Mouse (Mus musculus): ENCODE measurements at regions not wholly inside any gene's neighbourhood (a gene's known extent, or its start where the extent isn't known, plus 50 kb on each side); places are given as distances from the start of the nearest gene placed in this dataset.

DNA sequence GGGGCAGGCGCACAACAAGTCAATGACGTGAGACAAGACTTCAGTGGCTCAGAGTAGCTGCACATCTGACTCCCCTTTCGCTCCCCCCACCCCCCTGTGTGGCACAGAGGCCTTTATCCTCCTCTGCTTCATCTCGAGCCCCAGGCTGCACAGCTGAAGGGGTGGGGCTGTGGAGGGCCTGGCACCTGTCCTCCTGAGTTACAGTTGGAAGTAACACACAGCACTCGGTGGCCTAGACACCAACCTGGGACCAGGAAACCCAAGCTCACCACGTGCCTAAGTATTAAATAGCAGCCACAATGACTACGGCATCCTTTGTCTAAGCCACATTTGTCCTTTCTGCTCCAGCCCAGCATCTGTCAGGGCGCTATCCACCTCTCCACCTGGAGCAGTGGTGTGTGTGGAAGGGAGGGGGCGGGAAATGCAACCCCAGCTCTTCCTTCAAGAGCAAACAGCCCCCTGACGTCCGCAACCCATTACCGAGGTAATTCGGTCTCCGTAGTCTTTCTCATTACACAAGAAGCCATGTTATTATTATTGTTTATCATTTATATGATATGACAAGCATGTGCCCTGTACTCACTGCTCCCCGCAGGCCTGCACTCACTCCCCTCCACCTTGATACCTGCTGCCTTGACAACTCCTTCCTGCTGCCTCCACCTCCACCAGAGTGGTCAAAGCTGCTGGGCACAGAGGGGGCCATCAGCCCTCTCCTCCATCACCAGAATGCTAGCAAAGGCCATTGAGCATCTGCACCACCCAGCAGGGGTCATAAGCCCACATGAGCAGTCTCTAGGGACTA, 73.7 kb upstream of the Igsf21 start:
- DNase-seq (ENCODE audit: low spot score): no peak

DNA sequence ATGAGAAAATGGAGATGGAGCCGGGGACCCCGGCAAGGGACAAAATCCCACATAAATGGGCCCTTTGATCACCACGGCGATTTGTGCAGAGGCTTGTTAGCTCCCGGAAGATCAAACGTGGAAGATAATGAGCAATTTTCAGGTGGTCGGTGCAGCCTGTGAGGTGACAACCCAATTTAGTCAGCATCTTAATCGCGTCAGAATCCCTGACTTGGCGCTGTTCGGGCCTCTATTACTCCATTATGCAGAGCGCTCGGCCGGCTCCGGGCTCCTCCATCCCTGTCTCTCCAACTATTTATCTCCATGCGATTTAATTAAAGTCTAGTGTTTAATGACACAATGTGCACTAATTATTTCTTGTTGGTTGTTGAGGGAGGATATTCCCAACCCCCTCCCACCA, 66.1 kb upstream of the Igsf21 start:
- no peak for DNase-seq (ENCODE audit: low spot score)

DNA sequence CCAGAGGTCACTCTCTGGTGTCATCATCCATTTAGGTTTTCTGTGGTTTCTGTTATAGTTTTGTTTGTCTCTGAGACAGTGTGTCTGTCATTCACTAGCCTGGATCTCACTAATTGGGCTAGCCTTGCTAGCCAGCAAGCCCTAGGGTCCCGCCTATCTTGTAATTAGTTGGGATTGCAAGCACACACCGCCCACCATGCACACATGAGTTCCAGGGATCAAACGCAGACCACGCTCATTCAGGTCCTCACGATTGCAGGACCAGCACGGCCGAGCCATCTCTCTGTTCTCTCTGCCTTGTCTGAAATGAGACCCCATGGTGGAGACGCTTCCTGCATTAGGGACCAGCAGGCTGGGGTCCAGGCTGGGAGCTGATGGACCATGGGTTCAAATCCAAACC, 60.9 kb upstream of the Igsf21 start:
- DNase-seq (ENCODE audit: low spot score): no peak

DNA sequence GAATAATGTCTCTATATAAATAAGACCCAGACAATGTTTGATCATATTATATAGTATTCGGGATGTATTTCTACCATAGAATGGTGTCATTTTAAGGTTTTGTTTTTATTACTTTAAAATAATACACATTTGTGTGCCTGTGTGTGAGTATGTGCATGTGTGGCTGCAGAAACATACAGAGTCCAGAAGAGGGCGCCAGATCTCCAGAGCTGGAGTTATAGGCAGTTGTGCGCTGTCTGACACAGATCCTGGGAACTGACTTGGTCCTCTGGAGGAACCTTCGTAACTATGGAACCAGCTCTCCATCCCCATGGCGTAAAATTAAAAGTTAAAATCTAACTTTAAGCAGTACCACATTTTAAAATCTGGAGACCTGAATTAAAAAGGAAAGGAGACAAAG, 58.4 kb upstream of the Igsf21 start:
- no peak for DNase-seq (ENCODE audit: low spot score)

DNA sequence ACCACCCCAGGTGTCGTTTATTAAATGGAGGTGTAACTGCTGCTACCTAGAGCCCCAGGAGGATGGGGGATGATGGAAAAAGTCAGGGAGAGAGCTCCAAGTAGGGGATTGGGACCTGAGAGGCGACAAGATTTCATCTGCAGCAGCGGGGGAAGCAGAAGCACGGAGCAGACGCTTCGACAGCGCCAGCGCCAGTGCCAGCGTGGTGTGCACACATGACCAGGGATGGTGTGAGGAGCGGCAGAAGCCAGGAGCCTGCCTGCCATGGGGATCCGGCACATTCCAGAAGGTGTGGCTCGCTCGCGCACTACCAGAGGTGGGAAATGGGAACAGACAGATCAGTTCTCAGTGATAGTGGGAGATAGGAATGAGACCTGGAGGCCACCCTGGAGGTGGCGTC, 55.1 kb upstream of the Igsf21 start:
- no peak for DNase-seq (ENCODE audit: low spot score)

DNA sequence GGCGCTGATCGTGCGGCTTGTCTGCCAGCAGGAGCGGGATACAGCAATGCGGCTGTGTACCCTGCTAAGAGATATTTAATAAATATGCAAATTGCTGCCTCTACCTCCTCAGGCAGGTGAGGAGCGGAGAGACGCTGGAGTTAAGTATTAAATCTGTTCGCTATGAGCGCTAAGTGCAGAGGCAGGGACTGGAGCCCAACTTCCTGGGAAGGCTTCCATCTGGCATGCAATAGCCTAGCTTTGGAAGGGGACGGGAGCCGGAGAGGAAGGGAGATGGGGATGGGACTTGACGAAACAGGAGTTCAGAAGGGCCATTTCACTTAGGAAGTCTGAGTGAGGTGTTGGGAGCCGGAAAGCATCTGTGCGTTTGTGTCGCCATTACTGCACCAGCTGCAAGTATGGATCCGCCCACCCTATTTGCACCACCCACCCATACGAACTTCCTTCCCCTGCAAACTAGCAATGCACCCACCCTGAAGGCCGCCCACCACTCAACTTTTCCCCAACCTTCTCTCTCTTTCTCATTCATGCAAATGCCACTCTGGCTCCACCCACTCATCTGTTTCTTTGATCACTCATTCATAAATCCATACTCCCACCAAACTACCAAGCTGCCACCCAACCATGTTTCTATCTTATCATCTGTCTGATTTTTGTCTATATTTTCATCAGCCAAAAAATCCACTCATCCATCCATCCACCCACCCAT, 51.5 kb upstream of the Igsf21 start:
- DNase-seq (ENCODE audit: low spot score): no peak

All from ovary, adult 18-20 months (tissue).